Mouse (Mus musculus): Measurements from ENCODE around the gene Ptger4.

DNA sequence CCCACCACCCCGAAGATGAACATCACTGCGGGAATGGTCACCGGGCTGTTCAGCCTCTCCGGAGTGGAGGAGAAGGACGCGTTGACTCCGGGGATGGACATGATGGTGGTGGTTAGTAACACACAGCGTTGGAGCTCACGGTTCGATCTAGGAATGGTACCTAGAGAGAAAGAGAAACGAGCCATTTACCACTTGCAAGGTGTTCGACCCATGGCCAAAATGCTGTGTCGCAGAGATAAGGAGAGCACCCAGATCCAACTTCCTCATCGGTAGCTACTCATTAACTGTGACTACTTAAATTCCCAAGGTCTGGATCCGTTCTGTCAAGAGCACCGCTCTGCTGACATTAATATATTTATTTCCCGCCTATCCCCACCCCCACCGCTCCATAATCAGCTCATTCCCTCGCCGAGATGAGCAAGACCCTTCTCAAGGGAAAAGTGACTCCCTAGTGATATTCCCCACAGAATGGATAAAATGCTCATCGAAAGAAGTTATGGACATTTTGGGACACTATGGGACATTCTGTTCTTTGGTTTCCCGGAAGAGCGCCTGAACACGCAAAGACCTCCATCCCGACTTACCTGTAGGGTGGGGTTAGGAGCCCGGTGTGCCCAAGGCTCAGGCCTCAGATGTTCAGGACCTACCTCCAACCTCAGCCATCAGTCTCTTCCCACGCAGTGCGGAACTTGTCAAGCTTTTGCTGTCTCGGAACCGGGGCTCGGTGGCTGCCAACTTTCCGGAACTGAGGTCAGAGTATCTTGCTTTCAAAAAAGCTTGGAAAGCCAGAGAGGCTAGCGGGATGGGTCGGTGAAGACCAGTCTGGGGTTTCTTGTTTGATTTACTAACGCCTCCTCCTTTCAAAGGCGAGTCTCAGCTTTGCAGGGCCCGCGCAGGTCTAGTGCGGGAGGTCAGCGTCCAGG is 690 bp downstream of the Ptger4 start:
- TF ChIP-seq CTCF (IDR thresholded peaks at IDR 0.05; ENCODE audit: low read depth) (no peak), EP300 (optimal IDR thresholded peaks at IDR 0.05) (no peak)
